Mouse (Mus musculus) urinary bladder, postnatal 10 days (tissue): ENCODE measurements at regions not wholly inside any gene's neighbourhood (a gene's known extent, or its start where the extent isn't known, plus 50 kb on each side); places are given as distances from the start of the nearest gene placed in this dataset.

Experiments used
- DNase-seq: peaks from one replicate; pipeline ENCODE4 v3.0.0; 2022; ENCODE audit warnings: low spot score

- no peak for DNase-seq
Observed at GRCm38 (mm10) chr15:36855550-36856131, 151.9 kb downstream of the Zfp706 start.

DNA sequence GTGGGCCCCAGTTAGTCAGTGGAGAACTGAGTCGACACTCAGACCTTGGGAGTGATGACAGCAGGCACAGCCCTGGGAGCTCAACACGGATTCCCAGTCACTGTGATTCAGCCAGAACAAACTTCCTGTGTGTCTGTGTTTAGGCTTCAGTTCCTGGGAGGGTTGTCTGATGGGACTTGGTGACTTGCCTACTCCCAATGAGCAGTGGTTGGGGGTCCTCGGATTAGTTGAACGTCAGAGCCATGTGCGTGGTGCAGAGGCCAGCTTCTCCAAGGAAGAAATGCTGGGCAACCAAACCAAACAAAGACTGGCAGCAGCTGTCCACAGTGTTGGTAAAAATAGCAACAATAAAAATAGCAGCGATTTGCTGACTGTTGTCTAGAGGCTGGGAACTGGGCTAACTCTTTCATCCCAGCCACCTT is 152.7 kb downstream of the Zfp706 start:
- no peak for DNase-seq

DNA sequence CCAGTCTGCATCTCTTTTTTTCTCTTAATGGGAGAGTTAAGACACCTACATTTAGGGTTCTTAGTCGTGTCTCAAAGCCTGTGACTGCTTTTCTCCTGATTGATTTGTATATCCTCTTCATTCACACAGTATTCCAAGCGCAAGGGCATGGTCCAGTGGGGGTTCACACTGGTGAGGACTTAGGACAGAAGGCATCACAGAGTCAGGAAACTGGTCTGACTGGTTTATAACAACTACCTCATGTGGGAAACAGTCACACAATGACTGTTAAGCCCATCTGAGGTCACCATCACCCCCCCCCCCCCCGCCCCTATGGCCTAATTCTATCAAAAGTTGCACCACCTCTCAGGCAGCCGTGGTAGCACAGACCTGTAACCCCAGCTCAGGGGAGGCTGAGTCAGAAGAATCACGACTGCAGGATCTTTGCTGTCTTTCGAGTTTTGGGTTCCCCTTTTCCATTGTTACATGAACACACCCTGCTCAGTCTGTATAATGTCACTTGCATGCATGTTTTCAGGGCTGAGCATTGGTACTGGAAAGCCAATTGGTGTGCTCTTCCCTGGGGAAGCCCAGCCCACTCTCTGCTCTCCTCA is 155.2 kb downstream of the Zfp706 start:
- no peak for DNase-seq

- no peak for DNase-seq
Observed at GRCm38 (mm10) chr15:36848238-36848637, 159.3 kb downstream of the Zfp706 start.

DNA sequence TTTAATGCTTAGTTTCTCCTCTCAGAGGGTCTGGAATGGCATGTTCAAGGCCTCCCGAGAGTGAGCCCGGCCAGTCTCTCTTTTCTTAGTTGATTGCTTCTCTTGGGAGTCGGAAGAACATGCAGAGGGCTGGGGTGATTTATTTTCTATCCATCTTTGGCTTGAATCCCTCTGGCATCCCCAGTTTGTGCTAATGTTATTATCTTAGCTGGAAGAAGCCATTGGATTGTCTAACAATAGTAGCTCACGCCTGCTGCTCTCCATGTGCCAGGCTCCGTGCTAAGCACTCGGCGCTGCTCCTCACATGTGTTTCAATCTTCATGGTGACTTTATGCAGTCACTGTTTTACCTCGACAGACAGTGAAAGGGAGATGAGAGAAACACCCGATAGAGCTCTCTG is 160.8 kb downstream of the Zfp706 start:
- no peak for DNase-seq
